Mouse (Mus musculus) heart, postnatal 25 days (tissue): ENCODE results near the gene Six1. TPM values are rescaled to one million over a fixed set of nuclear protein-coding genes. Genes with fewer than 3 reads are reported as not detected.

Source experiments
- DNase-seq: peaks from one replicate; pipeline ENCODE4 v3.0.0; 2022; ENCODE audit warnings: low spot score
- intact Hi-C: fragments of 180-260 bp; cut with DNase I; formaldehyde crosslinking; loops from one replicate; pipeline ENCODE4 v1.15.1; 2025
- total RNA-seq, 2 experiments: library from RNA; stranded (reverse); gene quantifications; 2 replicates each; pipeline ENCODE4 v1.2.3; 2021

The Six1 gene
- total RNA-seq, 2 experiments from 2014 or later = 0.81 to 1.0 TPM

DNA sequence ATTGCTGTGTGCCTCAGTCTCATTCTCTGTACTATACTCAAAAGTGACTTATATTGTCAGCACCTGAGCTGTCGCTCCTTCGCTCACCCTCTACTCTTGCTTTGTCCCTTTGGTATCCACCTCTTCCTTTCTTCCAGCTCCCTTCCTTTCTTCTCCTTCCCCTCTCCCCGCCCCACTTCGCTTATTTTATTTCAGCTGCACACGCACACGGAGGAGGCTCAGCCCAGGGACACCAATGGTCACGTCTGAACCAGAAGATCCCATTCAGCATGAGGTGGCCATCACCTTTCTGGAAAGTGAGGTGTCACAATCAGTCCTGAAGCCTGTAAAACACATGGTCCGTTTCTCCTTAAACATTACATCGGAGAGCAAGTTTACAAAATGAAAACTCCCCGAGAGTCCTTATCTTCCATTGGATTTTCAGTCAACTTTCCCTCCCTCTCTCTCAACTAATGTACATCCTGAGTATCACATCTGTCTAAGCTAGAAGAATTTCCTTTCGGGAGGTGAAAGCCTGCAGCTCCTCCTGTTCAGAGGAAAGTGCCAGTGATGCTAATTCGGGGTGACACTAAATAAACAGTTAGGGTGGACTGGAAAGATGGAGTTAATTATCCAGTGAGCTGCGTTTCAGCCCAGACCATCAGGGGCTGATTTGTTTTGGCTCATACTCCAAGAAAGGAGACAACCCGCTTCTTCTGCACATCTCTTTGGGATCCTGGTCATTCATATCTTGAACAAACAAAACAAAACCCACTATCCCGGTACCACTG lies 2.7 kb downstream of the Six1 start:
- no peak for DNase-seq
- intact Hi-C loops = loop anchor here (10.0 kb wide), 1 partner anchor 234 kb away; the partner anchor contains the start of genes Slc38a6 and Trmt5

DNA sequence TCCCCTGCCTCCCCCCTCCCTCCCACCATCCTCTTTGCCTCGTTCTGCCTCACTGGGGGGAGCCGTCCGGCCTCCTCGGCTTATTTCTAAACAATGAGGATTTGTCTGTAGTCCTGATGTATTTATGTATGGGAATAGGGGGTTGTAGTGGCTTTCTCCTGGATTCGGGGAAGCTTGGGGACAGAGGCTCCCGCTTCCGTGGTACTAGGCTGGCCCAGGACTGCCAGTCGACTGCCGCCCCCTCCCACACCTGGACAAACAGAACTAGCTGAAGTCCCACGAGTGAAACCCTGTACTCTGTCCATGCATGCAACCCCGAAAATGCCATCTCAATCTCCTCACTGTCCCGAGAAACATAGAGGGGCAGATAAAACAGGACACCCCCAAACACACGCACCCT lies 3.4 kb downstream of the Six1 start:
- no peak for DNase-seq
- intact Hi-C loops = loop anchor here (10.0 kb wide), 1 partner anchor 234 kb away; the partner anchor contains the start of genes Slc38a6 and Trmt5

DNA sequence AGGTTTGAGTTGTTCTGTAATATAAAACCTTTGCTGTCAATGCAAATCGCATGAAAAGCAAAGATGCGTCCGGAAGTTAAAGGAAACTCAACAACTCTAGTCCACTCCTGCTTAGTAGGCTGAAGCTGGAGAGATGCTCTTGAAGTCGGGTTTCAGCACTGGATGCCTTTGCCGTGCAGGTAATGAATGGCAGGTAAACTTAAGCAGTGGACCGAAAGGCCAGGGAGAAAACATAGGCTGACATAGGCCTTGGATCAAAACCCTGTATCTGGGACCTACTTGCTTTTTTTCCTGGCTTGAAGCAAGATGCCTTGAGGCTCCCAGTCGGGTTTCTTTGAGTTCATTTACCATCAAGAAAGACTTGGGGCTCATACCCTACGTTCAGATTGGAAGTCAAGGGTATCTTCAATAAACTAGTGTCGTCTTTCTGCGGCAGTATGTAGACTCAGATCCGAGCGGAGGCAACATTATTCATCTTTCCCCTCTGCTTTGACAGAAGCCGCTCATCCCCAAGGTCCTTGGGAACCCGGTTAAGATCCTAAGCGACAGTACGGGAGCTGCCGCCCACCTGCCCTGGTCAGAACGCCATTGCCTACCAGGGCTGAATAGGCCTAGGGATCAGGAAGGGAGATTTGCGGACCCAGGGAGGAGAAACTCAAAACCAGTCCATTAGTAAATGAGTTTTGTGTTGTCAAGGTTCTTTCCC lies 4.0 kb downstream of the Six1 start:
- intact Hi-C loops = loop anchor here (5.0 to 10.0 kb wide), 4 partner anchors 63 to 273 kb away; partner anchors contain the start of genes Six4, Slc38a6 and Trmt5
- no peak for DNase-seq

DNA sequence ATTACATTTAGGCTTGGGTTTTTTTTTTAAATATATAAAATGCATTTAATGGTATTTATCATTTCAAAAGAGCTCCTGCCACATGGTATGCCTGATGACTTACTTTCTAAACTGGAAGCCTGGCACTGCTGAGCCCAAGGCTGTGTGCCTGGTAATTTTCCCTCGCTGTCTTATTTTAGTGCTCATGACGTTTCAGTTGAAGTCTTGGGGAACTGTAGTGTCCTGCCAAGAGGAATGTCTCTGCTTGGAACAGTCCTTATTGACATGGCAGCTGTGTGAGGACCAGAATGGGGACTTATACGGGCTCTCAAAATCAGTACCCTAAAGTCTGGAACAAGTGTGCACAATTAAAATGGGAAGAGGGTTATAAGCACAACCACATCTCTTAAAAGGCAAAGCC lies 5.2 kb downstream of the Six1 start:
- no peak for DNase-seq
- intact Hi-C loops = loop anchor here (5.0 kb wide), 3 partner anchors 64 to 274 kb away; partner anchors contain the start of gene Six4

DNA sequence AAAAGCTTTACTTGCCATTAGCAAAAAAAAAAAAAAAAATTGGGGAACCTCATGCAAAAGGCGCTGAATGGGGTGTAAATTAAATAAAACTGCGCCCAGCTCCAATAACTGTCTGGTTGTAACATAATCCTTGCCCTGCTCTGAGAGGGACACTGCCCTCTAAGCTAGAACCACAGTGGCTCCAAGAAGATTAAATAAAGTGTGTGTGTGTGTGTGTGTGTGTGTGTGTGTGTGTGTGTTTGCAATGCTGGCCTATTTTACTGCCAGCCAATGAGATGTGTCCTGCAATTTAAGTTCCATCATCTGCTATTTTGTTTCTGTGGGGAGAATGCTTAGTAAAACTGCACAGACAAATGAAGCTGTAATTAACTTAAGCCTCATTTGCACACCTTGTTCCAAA lies 6.1 kb downstream of the Six1 start:
- intact Hi-C loops = loop anchor here (5.0 kb wide), 3 partner anchors 65 to 275 kb away; partner anchors contain the start of gene Six4
- no peak for DNase-seq

DNA sequence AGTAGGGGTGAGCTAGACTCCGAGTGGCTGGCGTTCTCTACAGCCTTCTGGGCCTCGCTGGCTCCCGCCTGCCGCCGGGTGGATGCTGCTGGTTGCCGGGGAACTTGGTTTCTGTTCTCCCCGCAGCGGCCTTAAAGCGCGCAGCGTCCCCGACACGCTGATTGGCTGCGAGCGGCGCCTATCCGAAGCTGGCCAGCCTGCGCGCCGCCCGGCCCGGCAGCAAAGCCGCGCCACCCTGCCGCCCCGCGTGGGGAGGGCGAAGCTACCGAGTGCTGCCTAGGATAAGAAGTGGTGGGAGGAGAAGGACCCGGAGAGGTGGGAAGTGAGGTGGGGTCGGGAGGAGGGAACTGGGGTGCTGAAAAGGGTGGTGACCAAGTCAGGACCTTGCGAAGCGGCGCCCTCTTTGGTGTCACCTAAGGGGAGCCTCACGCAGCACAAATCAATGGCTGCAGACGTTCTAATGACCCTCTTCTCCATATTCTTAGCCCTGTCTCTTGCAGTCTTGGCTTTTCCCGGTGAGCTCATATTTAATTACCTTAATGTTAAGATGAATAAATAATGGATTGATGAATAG lies 7.0 kb downstream of the Six1 start:
- peak; percentile 72 for DNase-seq
- intact Hi-C loops = loop anchor here (5.0 kb wide), 3 partner anchors 66 to 276 kb away; partner anchors contain the start of gene Six4

DNA sequence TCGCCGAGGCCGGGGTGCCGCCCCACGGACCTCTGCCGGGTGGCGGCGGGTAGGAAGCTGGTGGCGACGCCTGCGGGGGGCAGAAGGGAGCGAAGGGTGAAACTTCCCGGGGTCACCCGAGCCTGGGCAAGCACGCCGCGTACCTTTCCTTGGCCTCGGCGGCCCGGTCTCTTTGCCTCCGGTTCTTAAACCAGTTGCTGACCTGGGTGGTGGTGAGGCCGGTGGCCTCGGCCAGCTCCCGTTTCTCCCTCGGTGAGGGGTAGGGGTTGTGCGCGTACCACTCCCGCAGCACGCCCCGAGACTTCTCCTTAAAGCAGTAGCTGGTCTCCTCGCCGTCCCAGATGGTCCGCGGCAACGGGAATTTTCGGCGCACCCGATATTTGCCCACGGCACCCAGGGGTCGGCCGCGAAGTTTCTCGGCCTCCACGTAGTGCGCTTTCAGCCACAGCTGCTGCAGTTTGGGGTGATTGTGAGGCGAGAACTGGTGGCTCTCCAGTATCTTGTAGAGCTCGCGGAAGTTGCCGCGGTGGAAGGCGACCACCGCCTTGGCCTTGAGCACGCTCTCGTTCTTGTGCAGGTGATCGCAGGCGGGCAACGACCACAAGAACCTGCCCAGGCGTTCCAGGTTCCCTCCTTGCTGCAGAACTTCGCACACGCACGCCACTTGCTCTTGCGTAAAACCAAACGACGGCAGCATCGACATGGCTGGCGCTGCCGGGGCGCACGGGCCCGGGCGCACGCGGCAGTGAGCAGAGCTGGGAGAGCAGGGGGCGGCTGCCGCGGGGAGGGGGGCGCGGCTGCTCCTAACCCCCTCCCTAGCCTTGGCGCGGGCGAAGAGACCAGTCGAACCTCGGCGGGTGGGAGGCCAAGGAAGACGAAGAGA lies 7.7 kb downstream of the Six1 start:
- intact Hi-C loops = loop anchor here (5.0 kb wide), 3 partner anchors 66 to 276 kb away; partner anchors contain the start of gene Six4
- DNase-seq = no peak

DNA sequence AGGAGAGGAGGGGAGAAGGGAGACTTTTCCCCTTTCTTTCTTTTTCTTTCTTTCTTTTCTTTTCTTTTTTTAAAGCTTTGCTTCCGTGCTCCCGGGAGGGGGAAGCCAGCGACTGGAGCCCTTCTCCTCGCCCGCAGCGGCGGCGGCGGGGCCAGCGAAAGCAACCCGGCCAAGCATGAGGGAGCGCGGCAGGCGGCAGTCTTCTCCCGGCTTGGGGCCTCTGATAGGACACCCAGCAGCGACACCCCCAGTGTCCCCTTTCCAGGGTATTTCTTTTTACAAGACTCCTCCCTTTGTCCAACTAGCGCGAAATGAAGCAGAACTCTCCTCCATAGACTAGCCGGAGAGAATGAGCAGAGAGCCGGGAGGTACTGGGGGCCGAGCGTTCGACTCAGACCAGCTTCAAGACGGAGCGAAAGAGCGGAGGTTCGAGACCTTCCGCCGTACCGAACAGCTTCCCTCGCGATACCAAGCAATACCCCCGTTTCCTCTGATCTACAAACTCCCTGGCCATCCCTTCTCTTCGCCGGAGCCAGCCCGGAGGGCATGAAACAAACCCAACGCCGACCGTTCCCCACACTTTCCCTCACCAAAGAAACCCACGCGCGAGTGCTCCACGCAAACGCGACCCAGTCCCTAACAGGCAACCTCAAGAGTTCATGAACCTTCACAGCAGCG lies 8.5 kb downstream of the Six1 start:
- intact Hi-C loops = loop anchor here (5.0 kb wide), 3 partner anchors 67 to 277 kb away; partner anchors contain the start of gene Six4
- peak; percentile 37 for DNase-seq

DNA sequence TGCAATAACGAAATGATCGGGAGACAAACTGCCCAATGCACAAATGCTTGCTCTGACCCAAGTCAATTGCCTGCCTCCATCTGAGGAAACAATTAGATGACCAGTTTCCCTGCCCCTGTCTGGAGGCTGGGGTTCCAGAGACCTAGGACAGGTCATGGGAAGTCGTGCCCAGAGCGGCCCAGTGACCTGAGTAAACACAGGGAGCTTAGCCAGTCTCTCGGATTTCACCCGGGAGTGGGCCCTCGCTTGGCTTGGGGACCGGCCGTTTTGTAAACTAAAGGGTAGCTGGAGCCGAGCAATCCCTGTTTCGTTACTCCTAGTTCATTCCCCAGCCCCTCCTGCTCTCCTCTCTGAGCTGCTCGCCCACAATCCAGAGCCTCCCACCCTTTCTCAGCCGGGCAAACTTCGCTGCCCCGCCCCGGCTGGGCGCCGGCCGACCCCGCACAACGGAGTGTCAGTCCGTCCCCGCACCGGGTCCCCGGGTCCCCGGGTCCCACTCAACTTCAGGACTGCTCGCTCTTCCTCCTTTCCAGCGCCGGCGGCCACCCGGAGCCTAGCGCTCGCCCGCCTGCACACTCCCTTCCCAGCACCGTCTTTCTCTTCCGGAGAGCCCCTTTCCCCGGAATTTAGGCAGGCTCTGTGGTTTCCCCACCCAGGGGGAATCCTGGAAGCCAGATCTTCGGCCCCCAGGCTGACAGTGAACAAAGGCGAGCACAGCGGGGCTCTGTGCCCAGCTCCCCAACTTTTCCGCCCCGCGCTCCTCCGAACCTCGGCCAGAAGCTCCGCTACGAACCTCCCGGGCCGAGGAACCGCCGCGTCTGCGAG lies 9.3 kb downstream of the Six1 start:
- intact Hi-C loops = loop anchor here (5.0 kb wide), 3 partner anchors 68 to 278 kb away; partner anchors contain the start of gene Six4
- no peak for DNase-seq

DNA sequence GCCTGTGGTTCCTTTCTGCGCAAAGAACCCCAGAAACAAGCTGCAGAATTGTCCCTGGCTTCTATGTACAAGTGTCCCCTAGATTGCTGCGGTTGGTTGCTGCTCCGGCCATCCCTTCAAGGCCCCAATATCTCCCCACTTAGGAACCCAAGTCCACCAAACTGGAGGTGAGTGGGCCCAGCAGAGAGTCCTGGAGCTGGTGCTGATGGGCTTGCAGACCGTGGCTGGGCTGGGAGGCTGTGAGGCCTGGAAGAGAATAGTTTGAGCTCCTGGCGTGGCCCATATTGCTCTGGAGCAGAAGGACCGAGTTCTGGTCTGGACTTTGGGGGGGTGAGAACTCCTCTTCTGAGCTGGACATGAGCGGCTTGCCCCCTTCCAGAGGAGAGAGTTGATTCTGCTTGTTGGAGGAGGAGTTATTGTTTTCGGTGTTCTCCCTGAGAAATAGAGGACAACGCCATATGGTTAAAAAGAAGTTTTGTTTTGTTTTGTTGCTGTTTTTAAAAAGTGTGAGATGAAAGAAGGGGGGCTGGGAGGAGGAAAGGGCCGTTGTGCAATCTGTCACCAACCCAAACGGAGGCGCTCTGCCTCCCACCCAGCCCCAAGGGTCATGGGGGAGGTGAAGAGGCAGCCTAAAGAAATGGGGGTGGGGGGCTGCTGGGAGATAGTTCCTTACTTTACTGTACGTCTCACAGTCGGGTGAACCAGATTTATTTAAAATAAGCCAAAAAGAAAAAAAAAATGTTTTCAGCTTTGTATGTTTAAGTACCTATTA lies 10.1 kb downstream of the Six1 start:
- DNase-seq = no peak

DNA sequence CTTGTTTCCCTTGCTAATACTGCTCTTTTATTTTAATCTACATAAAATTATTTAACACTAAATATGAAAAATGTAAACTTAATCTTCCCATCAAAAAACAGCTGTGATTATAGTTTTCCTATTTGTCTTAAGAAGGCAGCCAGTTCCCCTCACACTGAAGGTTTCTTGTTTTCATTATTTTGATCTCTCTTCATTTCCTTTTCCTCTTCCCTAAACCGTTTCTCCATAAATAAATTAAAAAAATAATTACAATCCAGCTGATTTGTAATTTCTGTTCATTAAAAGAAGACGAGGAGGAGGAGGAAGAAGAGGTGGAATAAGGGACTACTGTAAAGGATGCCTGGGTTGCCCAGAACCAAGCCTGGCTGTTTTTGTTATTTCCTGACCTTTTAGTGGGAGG lies 10.8 kb downstream of the Six1 start:
- DNase-seq = no peak

More for the DNA sequence above, 10.1 kb downstream of the Six1 start:
- intact Hi-C loops = no loop called here

DNA sequence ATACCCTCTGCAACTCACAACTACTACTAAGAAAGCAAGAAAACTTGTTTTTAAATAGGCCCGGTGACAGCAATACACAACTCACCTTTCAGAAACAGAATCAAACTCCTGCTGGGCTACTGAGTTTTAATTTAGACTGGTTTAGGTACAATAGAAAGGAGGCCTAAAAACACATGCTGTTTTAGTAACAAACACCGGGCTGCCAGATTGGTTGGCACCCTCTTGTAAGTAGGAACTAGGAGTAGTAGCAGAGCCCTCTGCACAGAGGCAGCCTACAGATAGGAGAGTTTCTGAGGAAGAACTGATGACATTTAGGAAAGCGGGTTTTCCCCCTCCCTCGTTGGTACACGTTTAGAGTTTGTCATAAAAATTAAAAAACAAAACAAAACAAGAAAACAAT lies 11.3 kb downstream of the Six1 start:
- intact Hi-C loops = no loop called here
- DNase-seq = no peak

More for the DNA sequence above, 10.8 kb downstream of the Six1 start:
- intact Hi-C loops = no loop called here

DNA sequence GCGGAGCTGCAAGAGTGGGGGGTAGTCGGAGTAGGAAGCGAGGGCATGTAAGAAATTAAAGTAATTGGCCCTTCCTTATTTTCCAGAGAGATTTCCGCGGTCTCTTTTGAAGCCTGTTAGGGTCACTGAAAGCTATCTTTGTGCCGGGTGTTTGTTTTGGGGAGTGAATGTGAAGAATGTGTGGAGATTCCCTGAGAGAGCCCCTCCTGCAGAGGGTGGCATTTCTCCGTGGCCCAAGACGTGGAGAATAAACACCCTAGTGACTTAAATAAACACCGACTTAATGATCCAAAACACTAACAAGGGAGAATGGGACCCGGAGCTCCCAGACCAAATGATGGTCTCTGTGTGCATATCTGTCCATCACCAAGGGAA lies 12.4 kb downstream of the Six1 start:
- no peak for DNase-seq
- intact Hi-C loops = no loop called here

DNA sequence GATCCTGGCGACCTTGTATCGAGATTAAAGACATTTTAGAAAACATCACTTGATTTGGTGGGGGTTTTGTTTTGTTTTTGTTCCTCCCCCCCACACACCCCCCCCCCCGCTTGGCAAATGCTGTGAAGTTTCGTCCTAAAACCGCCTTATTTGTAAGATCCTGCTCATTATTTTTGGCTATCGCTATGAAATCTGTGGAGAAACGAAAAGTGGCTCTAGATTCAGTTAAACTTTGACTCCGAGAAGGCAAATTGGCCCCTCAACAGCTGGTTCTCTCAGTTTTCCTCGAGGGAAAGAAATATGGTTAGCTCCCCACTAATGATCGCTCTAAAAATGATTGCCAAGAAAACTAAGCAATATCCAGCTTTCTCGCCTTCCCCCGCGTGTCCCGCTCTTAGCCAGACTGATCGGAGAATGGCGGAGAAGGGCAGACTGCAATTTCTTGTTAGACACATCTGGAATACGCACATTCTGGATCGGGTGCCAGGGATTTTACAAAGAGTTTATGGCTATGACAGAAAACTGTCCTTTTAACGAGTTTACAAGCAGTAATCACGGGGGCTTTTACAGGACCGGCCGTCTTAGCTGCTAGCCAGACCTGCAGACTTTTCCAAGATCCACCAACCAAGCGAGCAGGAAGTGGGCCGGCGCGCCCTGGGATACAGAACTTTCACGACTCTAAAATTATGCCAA lies 13.0 kb downstream of the Six1 start:
- DNase-seq = no peak
- intact Hi-C loops = no loop called here

DNA sequence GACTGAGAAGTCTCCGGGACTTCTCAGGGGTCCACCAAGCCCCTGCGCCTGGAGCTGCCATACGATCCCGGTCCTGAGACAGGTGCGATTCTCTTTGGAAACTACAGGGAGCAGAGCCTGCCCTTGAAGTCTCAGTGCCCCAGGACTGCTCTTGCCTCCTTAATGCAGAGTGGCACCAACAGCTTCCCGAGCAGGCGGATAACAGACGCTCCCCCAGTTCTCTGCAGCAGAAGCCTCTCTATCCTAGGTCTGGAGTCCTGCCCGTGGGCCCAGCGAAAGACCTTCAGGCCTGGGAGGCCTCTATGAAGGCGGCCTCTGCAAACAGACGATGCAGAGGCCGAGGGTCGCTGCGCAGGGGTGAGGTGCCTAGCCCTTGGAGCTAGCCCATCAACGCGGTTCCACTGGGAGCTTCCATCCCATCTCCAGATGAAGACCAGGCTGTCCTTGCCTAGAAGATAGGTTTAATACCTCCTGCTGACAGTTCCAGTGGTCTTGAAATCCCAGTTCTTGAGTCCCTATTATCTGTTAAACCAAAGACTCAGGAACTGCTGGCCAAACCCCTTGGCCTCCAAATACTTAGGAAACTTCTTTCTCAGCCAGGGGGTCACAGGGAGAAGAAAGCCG lies 13.6 kb downstream of the Six1 start:
- intact Hi-C loops = loop anchor here (5.0 kb wide), 1 partner anchor 98 kb away; the partner anchor contains the start of gene 4930447C04Rik
- no peak for DNase-seq
